Mouse (Mus musculus) stomach, postnatal 0 days (tissue): ENCODE data around the gene Pex6. TPM values are rescaled to one million over a fixed set of nuclear protein-coding genes. Genes with fewer than 3 reads are reported as not detected.

Experiments used
- ATAC-seq: fragments of 200-750 bp; cut with Nextera tagmentation; 2 replicates; pipeline ENCODE4 v1.8.0; 2017; ENCODE audit not compliant: low FRiP score, low TSS enrichment
- DNase-seq: peaks from one replicate; pipeline ENCODE4 v3.0.0-alpha.2; 2016; ENCODE audit warnings: low spot score
- H3K27ac ChIP-seq: fragments of 300-500 bp; sonication (generic); replicated peaks from 2 replicates; pipeline ENCODE4 v1.5.1; 2014; ENCODE audit warnings: mild to moderate bottlenecking, control low read depth
- H3K27me3 ChIP-seq: fragments of 300-500 bp; sonication (generic); 2 replicates; pipeline ENCODE4 v1.6.1; 2014; ENCODE audit warnings: low read length; ENCODE audit not compliant: control insufficient read depth, insufficient read depth
- H3K36me3 ChIP-seq: fragments of 300-500 bp; sonication (generic); 2 replicates; pipeline ENCODE4 v1.6.1; 2014; ENCODE audit warnings: low read length, mixed read lengths; ENCODE audit not compliant: control insufficient read depth, insufficient read depth
- H3K4me1 ChIP-seq: fragments of 300-500 bp; sonication (generic); replicated peaks from 2 replicates; pipeline ENCODE4 v1.6.1; 2014; ENCODE audit warnings: antibody characterized with exemption; ENCODE audit not compliant: control insufficient read depth, insufficient read depth
- H3K4me2 ChIP-seq: fragments of 300-500 bp; sonication (generic); replicated peaks from 2 replicates; pipeline ENCODE4 v1.6.1; 2014; ENCODE audit warnings: low read depth, mild to moderate bottlenecking, control low read depth, moderate library complexity
- H3K4me3 ChIP-seq: fragments of 300-500 bp; sonication (generic); 2 replicates; pipeline ENCODE4 v1.5.1; 2014; ENCODE audit warnings: low read depth, low read length, control low read depth
- H3K9ac ChIP-seq: fragments of 300-500 bp; sonication (generic); 2 replicates; pipeline ENCODE4 v1.6.1; 2014; ENCODE audit warnings: mild to moderate bottlenecking, low read length, control low read depth, mixed read lengths
- H3K9me3 ChIP-seq: fragments of 300-500 bp; sonication (generic); 2 replicates; pipeline ENCODE4 v1.6.1; 2016; ENCODE audit warnings: low read length; ENCODE audit not compliant: control insufficient read depth
- CTCF ChIP-seq: IDR thresholded peaks from 2 replicates; pipeline ENCODE4 v1.5.1; 2016; ENCODE audit warnings: antibody characterized with exemption, low read depth, mild to moderate bottlenecking, moderate library complexity
- EP300 ChIP-seq: optimal IDR thresholded peaks from 2 replicates; pipeline ENCODE3; 2016; ENCODE audit warnings: antibody characterized with exemption
- WGBS: fragments of 180-500 bp; shearing (Covaris S2); extraction: QIAGEN DNeasy Blood & Tissue Kit; methylation state at CpG from one replicate; pipeline ENCODE4 v1.1.7; 2014; 5-methylcytosine and 5-hydroxymethylcytosine counted together
- polyA plus RNA-seq: library from polyadenylated mRNA; unstranded; fragments of >200 nt; fragmentation: Nextera tagmentation; extraction: Ambion mirVana; gene quantifications from 2 replicates; pipeline ENCODE4 v1.2.1, GENCODE M21; 2015

The Pex6 gene
- polyA plus RNA-seq, 1 experiment from 2014 or later: 9.8 TPM

GRCm38 (mm10) chr17:46702506-46702905 is 8.8 kb upstream of the Pex6 start:
- H3K27me3 ChIP-seq: no peaks in the 10 kb centered on the region
- no peak for TF ChIP-seq CTCF
- TF ChIP-seq EP300: no peak
- ATAC-seq (no peak), DNase-seq (no peak)
- H3K36me3 ChIP-seq: no peaks in the 10 kb centered on the region; the same call in 1 of the 2 replicates
- H3K4me3 ChIP-seq: no peak overlapping the region
- peak overlapping the region; percentile 31; the same call in 1 of the 2 replicates for H3K9ac ChIP-seq
- no peak overlapping the region for H3K4me2 ChIP-seq
- no peaks in the 10 kb centered on the region for H3K9me3 ChIP-seq
- H3K27ac ChIP-seq: no peak overlapping the region
- WGBS: 84% methylated on average over 5 of the region's 5 CpGs
- peaks cover 5% of the 10 kb centered on the region; the same call in 1 of the 2 replicates for H3K4me1 ChIP-seq

- H3K9ac ChIP-seq: peak overlapping the region; percentile 85
- H3K4me2 ChIP-seq: peak overlapping the region; percentile 80
- peak overlapping the region; percentile 82 for H3K4me3 ChIP-seq
- TF ChIP-seq CTCF: no peak
- no peak for TF ChIP-seq EP300
- no peaks in the 10 kb centered on the region for H3K9me3 ChIP-seq
- 4% methylated on average over 32 of the region's 41 CpGs for WGBS
- ATAC-seq (peak; percentile 77), DNase-seq (no peak)
- H3K27ac ChIP-seq: peak overlapping the region; percentile 92
- no peaks in the 10 kb centered on the region for H3K27me3 ChIP-seq
- no peaks in the 10 kb centered on the region; the same call in 1 of the 2 replicates for H3K36me3 ChIP-seq
- H3K4me1 ChIP-seq: peaks cover 5% of the 10 kb centered on the region; the same call in 1 of the 2 replicates
Measured at GRCm38 (mm10) chr17:46703971-46704886, 7.0 kb upstream of the Pex6 start.

GRCm38 (mm10) chr17:46704887-46705835 is 6.1 kb upstream of the Pex6 start, which contains the start of gene Ppp2r5d:
Ppp2r5d (minus strand) TSS chr17:46705111.
- under 1% methylated on average over 48 of the region's 48 CpGs for WGBS
- peaks cover 5% of the 10 kb centered on the region; the same call in 1 of the 2 replicates for H3K4me1 ChIP-seq
- peak within 1 kb of the TSS; percentile 82 for H3K4me3 ChIP-seq
- H3K4me2 ChIP-seq: peak within 1 kb of the TSS; percentile 80
- ATAC-seq: peak; percentile 97
- H3K9ac ChIP-seq: peak within 1 kb of the TSS; percentile 85
- DNase-seq: peak; percentile 98
- H3K9me3 ChIP-seq: no peaks in the 10 kb centered on the region
- H3K27ac ChIP-seq: peak within 1 kb of the TSS; percentile 92
- H3K36me3 ChIP-seq: no peaks in the 10 kb centered on the region
- TF ChIP-seq EP300 (no peak), CTCF (0 out of 2 replicates have a peak, but pooled peaks have one; percentile 10)
- no peaks in the 10 kb centered on the region for H3K27me3 ChIP-seq

- H3K27ac ChIP-seq: no peak overlapping the region
- WGBS: 88% methylated on average over 14 of the region's 14 CpGs
- no peak for ATAC-seq
- H3K9ac ChIP-seq: no peak overlapping the region
- no peaks in the 10 kb centered on the region for H3K27me3 ChIP-seq
- no peak for DNase-seq
- TF ChIP-seq CTCF (no peak), EP300 (no peak)
- H3K36me3 ChIP-seq: no peaks in the 10 kb centered on the region
- no peak overlapping the region for H3K4me3 ChIP-seq
- no peaks in the 10 kb centered on the region for H3K9me3 ChIP-seq
- peaks cover 5% of the 10 kb centered on the region; the same call in 1 of the 2 replicates for H3K4me1 ChIP-seq
- no peak overlapping the region for H3K4me2 ChIP-seq
Measured at GRCm38 (mm10) chr17:46706375-46707089, 4.7 kb upstream of the Pex6 start.
